Mouse (Mus musculus): Measurements from ENCODE around the gene Msh5. TPM values are rescaled to one million over a fixed set of nuclear protein-coding genes. Genes with fewer than 3 reads are reported as not detected.

The Msh5 gene
- 3.5 and 3.7 TPM in 2 replicates for polyA plus RNA-seq (2015; fragmentation: Nextera tagmentation; extraction: Ambion mirVana)

GRCm38 (mm10) chr17:35046681-35047455 lies at the start of gene Msh5:
TSS of gene Msh5 (minus strand) at chr17:35046745.
- peak within 1 kb of the TSS; percentile 99 for H3K4me2 ChIP-seq (ENCODE audit: low read depth, low read length)
- no peaks in the 10 kb centered on the region for H3K9me3 ChIP-seq (replicated peaks; ENCODE audit: control insufficient read depth, low read length)
- peak within 1 kb of the TSS; percentile 96 for H3K9ac ChIP-seq (ENCODE audit: low read length)
- WGBS, result 3% methylated on average over 33 of the region's 33 CpGs
- peak within 1 kb of the TSS; percentile 98 for H3K27ac ChIP-seq (ENCODE audit: low read length)
- no peaks in the 10 kb centered on the region for H3K36me3 ChIP-seq (ENCODE audit: control insufficient read depth, insufficient read depth)
- H3K27me3 ChIP-seq (ENCODE audit: control insufficient read depth, insufficient read depth, low read length), result no peaks in the 10 kb centered on the region
- peak within 1 kb of the TSS; percentile 72 for H3K4me3 ChIP-seq (ENCODE audit: low read length)
- peak; percentile 94 for ATAC-seq (replicated peaks; ENCODE audit: extremely low read depth, insufficient read depth, low FRiP score)
- peaks cover 39% of the 10 kb centered on the region for H3K4me1 ChIP-seq (ENCODE audit: control insufficient read depth, insufficient read depth, low read length)

GRCm38 (mm10) chr17:35094475-35095365 lies 48.2 kb upstream of the Msh5 start:
- Histone ChIP-seq H3K4me3 (ENCODE audit: low read length) (no peak overlapping the region), H3K4me1 (ENCODE audit: control insufficient read depth, insufficient read depth, low read length) (peaks cover 9% of the 10 kb centered on the region), H3K4me2 (ENCODE audit: low read depth, low read length) (no peak overlapping the region), H3K27me3 (ENCODE audit: control insufficient read depth, insufficient read depth, low read length) (no peaks in the 10 kb centered on the region), H3K9ac (ENCODE audit: low read length) (no peak overlapping the region), H3K27ac (ENCODE audit: low read length) (no peak overlapping the region), H3K36me3 (ENCODE audit: control insufficient read depth, insufficient read depth) (peaks cover 34% of the 10 kb centered on the region), H3K9me3 (replicated peaks; ENCODE audit: control insufficient read depth, low read length) (no peaks in the 10 kb centered on the region)
- 74% methylated on average over 15 of the region's 15 CpGs for WGBS
- ATAC-seq (replicated peaks; ENCODE audit: extremely low read depth, insufficient read depth, low FRiP score), result no peak

- H3K9ac ChIP-seq (ENCODE audit: low read length), result no peak overlapping the region
- 86% methylated on average over 14 of the region's 14 CpGs for WGBS
- H3K9me3 ChIP-seq (replicated peaks; ENCODE audit: control insufficient read depth, low read length), result no peaks in the 10 kb centered on the region
- H3K4me2 ChIP-seq (ENCODE audit: low read depth, low read length), result no peak overlapping the region
- H3K27me3 ChIP-seq (ENCODE audit: control insufficient read depth, insufficient read depth, low read length), result no peaks in the 10 kb centered on the region
- no peak for ATAC-seq (replicated peaks; ENCODE audit: extremely low read depth, insufficient read depth, low FRiP score)
- H3K4me3 ChIP-seq (ENCODE audit: low read length), result no peak overlapping the region
- H3K36me3 ChIP-seq (ENCODE audit: control insufficient read depth, insufficient read depth), result peaks cover 23% of the 10 kb centered on the region
- peaks cover 9% of the 10 kb centered on the region for H3K4me1 ChIP-seq (ENCODE audit: control insufficient read depth, insufficient read depth, low read length)
- no peak overlapping the region for H3K27ac ChIP-seq (ENCODE audit: low read length)
Observed at GRCm38 (mm10) chr17:35092403-35093198, 46.1 kb upstream of the Msh5 start.

GRCm38 (mm10) chr17:35090166-35090932 lies 43.8 kb upstream of the Msh5 start:
- 54% methylated on average over 8 of the region's 8 CpGs for WGBS
- peak overlapping the region; percentile 98 for H3K27ac ChIP-seq (ENCODE audit: low read length)

GRCm38 (mm10) chr17:35088825-35089644 lies 42.5 kb upstream of the Msh5 start, which contains the start of gene Abhd16a:
TSS of gene Abhd16a (plus strand) at chr17:35089263.
- peak within 1 kb of the TSS; percentile 78 for H3K4me3 ChIP-seq (ENCODE audit: low read length)
- peak within 1 kb of the TSS; percentile 86 for H3K4me2 ChIP-seq (ENCODE audit: low read depth, low read length)
- no peaks in the 10 kb centered on the region for H3K9me3 ChIP-seq (replicated peaks; ENCODE audit: control insufficient read depth, low read length)
- WGBS, result 3% methylated on average over 67 of the region's 67 CpGs
- H3K4me1 ChIP-seq (ENCODE audit: control insufficient read depth, insufficient read depth, low read length), result peaks cover 9% of the 10 kb centered on the region
- H3K9ac ChIP-seq (ENCODE audit: low read length), result peak within 1 kb of the TSS; percentile 94
- ATAC-seq (replicated peaks; ENCODE audit: extremely low read depth, insufficient read depth, low FRiP score), result peak; percentile 99
- peak within 1 kb of the TSS; percentile 98 for H3K27ac ChIP-seq (ENCODE audit: low read length)
- H3K27me3 ChIP-seq (ENCODE audit: control insufficient read depth, insufficient read depth, low read length), result no peaks in the 10 kb centered on the region
- peaks cover 14% of the 10 kb centered on the region; the same call in 1 of the 2 replicates for H3K36me3 ChIP-seq (ENCODE audit: control insufficient read depth, insufficient read depth)

More at GRCm38 (mm10) chr17:35090166-35090932, 43.8 kb upstream of the Msh5 start:
- no peak for ATAC-seq (replicated peaks; ENCODE audit: extremely low read depth, insufficient read depth, low FRiP score)
- Histone ChIP-seq H3K27me3 (ENCODE audit: control insufficient read depth, insufficient read depth, low read length) (no peaks in the 10 kb centered on the region), H3K36me3 (ENCODE audit: control insufficient read depth, insufficient read depth) (peaks cover 14% of the 10 kb centered on the region; the same call in 1 of the 2 replicates), H3K4me2 (ENCODE audit: low read depth, low read length) (peak overlapping the region; percentile 86), H3K4me1 (ENCODE audit: control insufficient read depth, insufficient read depth, low read length) (peaks cover 9% of the 10 kb centered on the region), H3K9ac (ENCODE audit: low read length) (peak overlapping the region; percentile 94), H3K9me3 (replicated peaks; ENCODE audit: control insufficient read depth, low read length) (no peaks in the 10 kb centered on the region), H3K4me3 (ENCODE audit: low read length) (peak overlapping the region; percentile 78)

GRCm38 (mm10) chr17:35088151-35088550 lies 41.6 kb upstream of the Msh5 start:
- H3K9ac ChIP-seq (ENCODE audit: low read length), result no peak overlapping the region
- peaks cover 12% of the 10 kb centered on the region; the same call in 1 of the 2 replicates for H3K36me3 ChIP-seq (ENCODE audit: control insufficient read depth, insufficient read depth)
- H3K9me3 ChIP-seq (replicated peaks; ENCODE audit: control insufficient read depth, low read length), result no peaks in the 10 kb centered on the region
- no peaks in the 10 kb centered on the region for H3K27me3 ChIP-seq (ENCODE audit: control insufficient read depth, insufficient read depth, low read length)
- WGBS, result 42% methylated on average over 2 of the region's 2 CpGs
- H3K4me1 ChIP-seq (ENCODE audit: control insufficient read depth, insufficient read depth, low read length), result peaks cover 9% of the 10 kb centered on the region
- no peak overlapping the region for H3K27ac ChIP-seq (ENCODE audit: low read length)
- H3K4me2 ChIP-seq (ENCODE audit: low read depth, low read length), result no peak overlapping the region
- no peak for ATAC-seq (replicated peaks; ENCODE audit: extremely low read depth, insufficient read depth, low FRiP score)
- H3K4me3 ChIP-seq (ENCODE audit: low read length), result no peak overlapping the region

- Histone ChIP-seq H3K4me1 (ENCODE audit: control insufficient read depth, insufficient read depth, low read length) (peaks cover 6% of the 10 kb centered on the region), H3K9me3 (replicated peaks; ENCODE audit: control insufficient read depth, low read length) (no peaks in the 10 kb centered on the region)
Observed at GRCm38 (mm10) chr17:35085208-35085865, 38.8 kb upstream of the Msh5 start, which contains the start of gene Ly6g6f. TSS of gene Ly6g6f (minus strand) at chr17:35085610.

More at GRCm38 (mm10) chr17:35085208-35085865, 38.8 kb upstream of the Msh5 start, which contains the start of gene Ly6g6f:
- Histone ChIP-seq H3K27me3 (ENCODE audit: control insufficient read depth, insufficient read depth, low read length) (no peaks in the 10 kb centered on the region), H3K36me3 (ENCODE audit: control insufficient read depth, insufficient read depth) (no peaks in the 10 kb centered on the region), H3K4me3 (ENCODE audit: low read length) (no peak within 1 kb of the TSS), H3K9ac (ENCODE audit: low read length) (no peak within 1 kb of the TSS), H3K27ac (ENCODE audit: low read length) (no peak within 1 kb of the TSS), H3K4me2 (ENCODE audit: low read depth, low read length) (no peak within 1 kb of the TSS)
- ATAC-seq (replicated peaks; ENCODE audit: extremely low read depth, insufficient read depth, low FRiP score), result no peak
- 56% methylated on average over 7 of the region's 7 CpGs for WGBS
